Mouse (Mus musculus) cerebellum, postnatal 36 days (tissue): ENCODE results near the gene Chrnb1.

Experiments used
- DNase-seq, 2 experiments: peaks; one replicate each; pipeline ENCODE4 v3.0.0; 2021 to 2022; ENCODE audit warnings: mixed read lengths in 2 of 2

The Chrnb1 gene

GRCm38 (mm10) chr11:69803786-69804651, 8.3 kb upstream of the Chrnb1 start:
- peak; percentile 51 to 60 for DNase-seq

DNA sequence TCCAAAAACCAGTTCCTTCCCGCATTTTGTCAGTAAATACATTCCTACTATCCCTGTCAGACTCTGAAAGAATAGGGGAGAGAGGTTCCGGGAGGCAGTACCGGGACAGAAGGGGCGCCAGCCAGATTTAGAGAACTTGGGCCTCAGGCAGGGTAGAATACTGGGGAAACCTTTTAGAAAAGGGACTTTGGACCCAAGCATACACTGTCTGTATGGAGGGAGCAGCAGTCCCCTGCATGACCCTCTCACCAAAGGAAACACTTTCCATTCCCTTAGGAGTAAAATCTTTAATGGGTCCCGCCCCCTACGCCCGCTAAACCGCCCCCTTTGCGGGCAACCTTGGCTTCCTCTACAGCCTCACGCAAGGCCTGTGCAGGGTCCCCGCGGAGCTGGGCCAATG, 7.6 kb upstream of the Chrnb1 start:
- DNase-seq, result no peak

- DNase-seq, result peak; percentile 52 to 67
Measured at GRCm38 (mm10) chr11:69802648-69803105, 6.9 kb upstream of the Chrnb1 start.

GRCm38 (mm10) chr11:69801379-69801977, 5.7 kb upstream of the Chrnb1 start, which contains the start of gene Fgf11:
TSS of gene Fgf11 (minus strand) at chr11:69801857.
- DNase-seq, result no peak

GRCm38 (mm10) chr11:69800392-69801197, 4.9 kb upstream of the Chrnb1 start:
- peak in 1 of 2 experiments; percentile 45 for DNase-seq

DNA sequence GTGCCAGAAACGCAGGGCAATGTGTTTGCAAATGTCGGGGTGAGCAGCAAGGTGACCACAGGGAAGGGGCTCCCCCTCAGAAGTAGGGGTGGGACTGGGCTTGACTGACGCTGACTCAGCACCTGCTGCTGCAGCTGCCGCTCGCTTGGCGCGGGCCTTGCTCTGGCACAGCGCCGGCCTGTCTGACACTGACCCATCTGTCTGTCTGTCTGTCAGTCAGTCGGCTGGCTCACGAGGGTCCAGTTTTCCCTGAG, 4.3 kb upstream of the Chrnb1 start:
- DNase-seq, result no peak

DNA sequence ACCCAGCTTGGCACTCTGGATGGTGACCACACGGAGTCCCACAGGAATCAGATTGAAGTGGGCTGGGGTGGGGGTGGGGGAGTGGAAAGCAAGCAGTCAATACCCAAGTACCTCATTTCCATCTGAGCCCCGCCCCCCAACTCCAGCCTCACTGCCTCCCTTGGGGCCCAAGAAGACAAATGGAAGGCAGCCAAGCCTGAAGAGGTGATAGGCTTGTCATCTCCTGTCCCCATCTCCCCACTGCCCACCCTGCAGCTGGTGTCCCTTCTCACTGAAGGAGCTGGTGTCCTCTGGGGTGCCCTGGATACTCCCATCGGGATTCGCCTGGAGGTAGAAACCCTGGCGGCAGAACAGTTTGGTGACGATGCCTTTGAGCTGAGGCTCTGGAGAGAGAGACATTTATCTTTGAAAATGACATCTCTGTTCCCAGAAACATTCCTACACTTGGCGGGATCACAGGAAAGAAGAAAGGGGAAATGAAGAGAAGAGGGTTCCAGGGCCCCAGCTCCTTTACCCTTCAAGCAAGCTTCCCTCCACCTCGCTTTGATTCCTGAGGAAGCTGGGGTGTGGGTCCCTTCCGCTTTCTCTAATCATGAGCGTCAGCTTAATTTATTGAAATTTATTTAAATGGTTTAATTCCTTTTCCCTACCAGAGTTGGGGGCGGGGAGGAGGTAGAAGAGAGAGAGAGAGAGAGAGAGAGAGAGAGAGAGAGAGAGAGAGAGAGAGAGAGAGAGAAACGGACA, 3.8 kb upstream of the Chrnb1 start:
- DNase-seq, result no peak

GRCm38 (mm10) chr11:69797924-69798323, 2.2 kb upstream of the Chrnb1 start:
- no peak for DNase-seq

- no peak for DNase-seq
Measured at GRCm38 (mm10) chr11:69795983-69796435, 266 bp upstream of the Chrnb1 start.

DNA sequence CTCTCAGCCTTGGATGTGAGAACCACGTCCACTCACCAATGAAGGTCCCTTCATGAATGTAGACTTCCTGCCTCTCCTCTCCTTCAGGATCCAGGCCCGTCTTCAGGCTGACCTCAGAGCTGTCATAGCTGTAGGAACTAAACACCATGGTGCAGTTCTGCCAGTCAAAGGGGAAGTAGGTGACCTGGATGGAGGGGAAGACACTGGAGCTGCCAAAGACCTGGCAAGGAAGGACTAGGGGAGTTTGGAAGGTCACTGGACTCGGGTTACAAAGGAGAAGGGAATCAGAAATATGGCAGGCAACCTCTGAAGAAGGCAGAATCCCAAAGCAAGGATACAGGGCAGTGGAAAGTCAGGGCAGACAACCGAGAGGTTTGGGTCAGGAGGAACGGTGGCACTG, 2.3 kb downstream of the Chrnb1 start:
- DNase-seq, result no peak

GRCm38 (mm10) chr11:69791420-69791819, 4.3 kb downstream of the Chrnb1 start:
- DNase-seq, result no peak

- no peak for DNase-seq
Measured at GRCm38 (mm10) chr11:69789431-69789830, 6.3 kb downstream of the Chrnb1 start.

GRCm38 (mm10) chr11:69787306-69787705, 8.4 kb downstream of the Chrnb1 start:
- no peak for DNase-seq

- no peak for DNase-seq
Measured at GRCm38 (mm10) chr11:69784793-69785272, 10.9 kb downstream of the Chrnb1 start.

- DNase-seq, result no peak
Measured at GRCm38 (mm10) chr11:69781828-69782227, 13.9 kb downstream of the Chrnb1 start.

GRCm38 (mm10) chr11:69778985-69779384, 16.8 kb downstream of the Chrnb1 start:
- no peak for DNase-seq

DNA sequence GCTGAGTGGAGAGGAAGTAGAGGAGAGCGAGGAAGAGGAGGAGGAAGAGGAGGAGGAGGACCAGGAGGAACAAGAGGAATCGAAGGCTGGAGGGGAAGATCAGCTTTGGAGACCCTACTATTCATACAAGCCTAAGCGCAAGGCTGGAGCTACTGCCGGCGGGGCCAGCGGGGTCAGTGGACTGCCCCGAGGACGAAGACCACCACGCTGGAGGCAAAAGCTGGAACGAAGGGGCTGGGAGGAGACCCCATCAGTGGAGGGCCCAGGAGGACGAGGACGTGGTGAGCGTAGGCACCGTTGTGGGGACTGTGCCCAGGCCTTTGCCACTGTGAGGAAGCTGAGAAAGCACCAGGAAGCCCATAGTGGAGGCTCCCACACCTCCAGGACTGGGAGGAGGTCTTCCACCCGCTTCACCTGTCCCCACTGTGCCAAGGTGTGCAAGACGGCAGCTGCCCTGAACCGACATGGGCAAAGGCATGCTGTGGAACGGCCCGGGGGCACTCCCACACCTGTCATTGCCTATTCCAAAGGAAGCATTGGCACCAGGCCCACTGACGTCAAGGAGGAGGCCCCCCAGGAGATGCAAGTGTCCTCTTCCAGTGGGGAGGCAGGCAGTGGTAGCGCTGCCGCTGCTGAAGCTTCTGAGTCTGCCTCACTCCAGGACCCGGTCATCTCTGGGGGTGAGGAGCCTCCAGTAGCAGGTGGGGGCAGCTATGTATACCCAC, 17.3 kb downstream of the Chrnb1 start:
- DNase-seq, result peak; percentile 49 to 53

- no peak for DNase-seq
Measured at GRCm38 (mm10) chr11:69777504-69778257, 18.1 kb downstream of the Chrnb1 start.

DNA sequence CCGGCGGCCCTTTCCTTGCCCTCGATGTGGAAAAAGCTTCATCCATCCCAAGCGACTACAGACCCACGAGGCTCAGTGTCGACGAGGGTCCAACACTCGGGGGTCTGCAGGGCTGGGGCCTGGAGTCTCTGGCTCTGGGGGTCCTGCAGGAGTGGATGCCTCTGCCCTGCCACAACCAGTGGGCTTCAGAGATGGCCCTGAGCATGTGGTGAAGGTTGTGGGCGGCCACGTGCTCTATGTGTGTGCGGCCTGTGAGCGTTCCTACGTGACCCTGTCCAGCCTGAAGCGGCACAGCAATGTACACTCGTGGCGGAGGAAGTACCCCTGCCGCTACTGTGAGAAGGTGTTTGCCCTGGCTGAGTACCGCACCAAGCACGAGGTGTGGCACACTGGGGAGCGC, 19.3 kb downstream of the Chrnb1 start:
- DNase-seq, result no peak

GRCm38 (mm10) chr11:69775716-69776115, 20.0 kb downstream of the Chrnb1 start:
- no peak for DNase-seq

DNA sequence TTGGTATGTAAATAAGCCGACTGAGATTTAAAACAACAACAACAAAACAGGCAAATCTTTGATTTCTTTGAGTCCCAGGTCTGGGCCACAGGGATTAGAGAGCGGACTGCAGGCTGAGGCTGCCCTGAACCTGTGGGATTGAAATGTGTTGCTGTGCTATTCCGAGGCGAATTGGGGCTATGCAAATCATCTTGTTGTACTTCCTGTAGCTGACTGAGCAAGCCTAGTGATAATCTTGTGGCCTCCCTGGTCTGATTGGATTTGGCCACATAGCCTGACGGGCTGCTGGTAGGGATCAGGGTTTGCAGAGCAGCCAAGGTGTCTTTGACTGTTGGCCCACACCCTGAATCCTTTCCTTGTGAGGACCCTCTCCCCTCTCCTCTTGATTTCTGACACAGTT, 20.8 kb downstream of the Chrnb1 start:
- DNase-seq, result no peak
